Mouse (Mus musculus): ENCODE results near the gene Pnrc1.

- TF ChIP-seq CTCF (IDR thresholded peaks at IDR 0.05; ENCODE audit: low read depth) (no peak), EP300 (IDR thresholded peaks at IDR 0.05; ENCODE audit: low read depth) (no peak)
These were observed 27.1 kb downstream of the Pnrc1 start for GRCm38 (mm10) chr4:33262897-33263296.
